Mouse (Mus musculus): ENCODE data around the gene Kif24.

Kif24 gene

GRCm38 (mm10) chr4:41340912-41341550 lies 123.7 kb downstream of the Kif24 start:
- DNase-seq = no peak
